Mouse (Mus musculus) cortical plate, adult 2 months (tissue): ENCODE results near the gene Ptms.

Experiments used
- CTCF ChIP-seq: fragments of 200-500 bp; IDR thresholded peaks from 2 replicates; pipeline ENCODE4 v1.5.1; 2011; ENCODE audit warnings: mild to moderate bottlenecking, control low read depth, low read length; ENCODE audit not compliant: insufficient read depth; ENCODE audit errors: extremely low read depth
- POLR2A ChIP-seq: fragments of 200-500 bp; IDR thresholded peaks from 2 replicates; pipeline ENCODE4 v1.6.1; 2011; ENCODE audit warnings: mild to moderate bottlenecking, low read length, control low read depth; ENCODE audit not compliant: insufficient read depth; ENCODE audit errors: extremely low read depth

GRCm38 (mm10) chr6:124925941-124926340 is 6.0 kb upstream of the Ptms start:
- TF ChIP-seq CTCF (no peak), POLR2A (no peak)
